Mouse (Mus musculus): ENCODE data around the gene Pxdn. TPM values are rescaled to one million over a fixed set of nuclear protein-coding genes. Genes with fewer than 3 reads are reported as not detected.

The Pxdn gene
- polyA plus RNA-seq, 1 experiment from 2014 or later, result 18.4 TPM

- 96% methylated on average over 16 of the region's 16 CpGs for whole genome bisulfite sequencing
- Histone ChIP-seq H3K9me3 (ENCODE audit: control insufficient read depth) (no peaks in the 10 kb centered on the region), H3K4me1 (replicated peaks; ENCODE audit: control insufficient read depth, insufficient read depth, low read length) (no peaks in the 10 kb centered on the region), H3K27ac (ENCODE audit: low read depth, low read length) (no peak overlapping the region), H3K4me2 (replicated peaks; ENCODE audit: low read depth) (no peak overlapping the region), H3K27me3 (replicated peaks; ENCODE audit: control insufficient read depth, insufficient read depth, low read length) (no peaks in the 10 kb centered on the region), H3K4me3 (ENCODE audit: low read depth, low read length) (no peak overlapping the region), H3K9ac (ENCODE audit: low read depth, low read length) (no peak overlapping the region), H3K36me3 (ENCODE audit: control insufficient read depth, insufficient read depth) (peaks cover 42% of the 10 kb centered on the region)
- no peak for TF ChIP-seq CTCF (IDR thresholded peaks at IDR 0.05; ENCODE audit: low read depth)
- ATAC-seq, result no peak
Measured at GRCm38 (mm10) chr12:30001951-30002350, 64.5 kb downstream of the Pxdn start.

DNA sequence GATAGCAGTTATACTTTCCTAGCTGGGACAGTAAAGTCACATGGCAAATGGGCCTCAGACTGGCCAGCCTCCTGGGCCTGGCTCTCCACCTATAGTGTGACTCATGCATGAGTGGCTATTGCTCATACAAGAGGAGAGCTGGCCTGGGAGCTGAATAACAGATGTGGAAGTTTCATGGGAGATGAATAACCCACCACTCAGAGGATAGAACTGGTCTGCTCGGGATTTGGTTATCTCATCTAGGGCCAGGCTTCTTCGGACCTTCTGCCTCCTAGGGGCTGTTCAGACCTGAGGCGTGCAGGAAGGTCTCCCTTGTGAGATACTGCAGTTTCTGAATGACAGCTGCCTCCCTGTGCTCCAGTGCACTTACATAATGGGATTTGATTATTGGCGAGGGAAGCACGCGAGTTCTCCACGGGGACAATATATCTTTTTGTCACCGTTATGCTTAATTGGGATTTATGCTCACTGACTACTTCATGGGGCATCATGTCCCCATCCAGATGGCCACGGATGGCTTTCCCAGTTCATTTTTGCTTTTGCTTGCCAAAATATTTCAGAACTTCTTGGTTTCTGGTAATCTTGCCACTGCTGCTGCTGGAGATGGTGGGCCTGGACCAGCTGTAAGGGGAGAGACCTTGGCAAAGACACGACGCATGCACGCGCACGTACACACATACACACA is 66.4 kb downstream of the Pxdn start:
- peaks cover 44% of the 10 kb centered on the region; the same call in 1 of the 2 replicates for H3K36me3 ChIP-seq (ENCODE audit: control insufficient read depth, insufficient read depth)
- TF ChIP-seq CTCF (IDR thresholded peaks at IDR 0.05; ENCODE audit: low read depth), result no peak
- no peaks in the 10 kb centered on the region for H3K4me1 ChIP-seq (replicated peaks; ENCODE audit: control insufficient read depth, insufficient read depth, low read length)
- no peak overlapping the region for H3K4me2 ChIP-seq (replicated peaks; ENCODE audit: low read depth)
- 84% methylated on average over 14 of the region's 14 CpGs for WGBS
- H3K9ac ChIP-seq (ENCODE audit: low read depth, low read length), result no peak overlapping the region
- H3K27me3 ChIP-seq (replicated peaks; ENCODE audit: control insufficient read depth, insufficient read depth, low read length), result no peaks in the 10 kb centered on the region
- no peak overlapping the region for H3K4me3 ChIP-seq (ENCODE audit: low read depth, low read length)
- peak; percentile 28; the same call in 1 of the 2 replicates for ATAC-seq
- no peaks in the 10 kb centered on the region for H3K9me3 ChIP-seq (ENCODE audit: control insufficient read depth)
- H3K27ac ChIP-seq (ENCODE audit: low read depth, low read length), result no peak overlapping the region

- H3K9ac ChIP-seq (ENCODE audit: low read depth, low read length), result no peak overlapping the region
- peaks cover 40% of the 10 kb centered on the region; the same call in 1 of the 2 replicates for H3K36me3 ChIP-seq (ENCODE audit: control insufficient read depth, insufficient read depth)
- WGBS, result 84% methylated on average over 5 of the region's 5 CpGs
- H3K4me3 ChIP-seq (ENCODE audit: low read depth, low read length), result no peak overlapping the region
- H3K4me2 ChIP-seq (replicated peaks; ENCODE audit: low read depth), result no peak overlapping the region
- H3K27me3 ChIP-seq (replicated peaks; ENCODE audit: control insufficient read depth, insufficient read depth, low read length), result no peaks in the 10 kb centered on the region
- no peak for ATAC-seq
- no peaks in the 10 kb centered on the region for H3K4me1 ChIP-seq (replicated peaks; ENCODE audit: control insufficient read depth, insufficient read depth, low read length)
- no peak for TF ChIP-seq CTCF (IDR thresholded peaks at IDR 0.05; ENCODE audit: low read depth)
- H3K9me3 ChIP-seq (ENCODE audit: control insufficient read depth), result no peaks in the 10 kb centered on the region
- H3K27ac ChIP-seq (ENCODE audit: low read depth, low read length), result no peak overlapping the region
Measured at GRCm38 (mm10) chr12:30004365-30004723, 66.9 kb downstream of the Pxdn start.

GRCm38 (mm10) chr12:30006586-30006985 is 69.2 kb downstream of the Pxdn start:
- no peak overlapping the region for H3K4me3 ChIP-seq (ENCODE audit: low read depth, low read length)
- H3K4me2 ChIP-seq (replicated peaks; ENCODE audit: low read depth), result no peak overlapping the region
- H3K27ac ChIP-seq (ENCODE audit: low read depth, low read length), result no peak overlapping the region
- H3K4me1 ChIP-seq (replicated peaks; ENCODE audit: control insufficient read depth, insufficient read depth, low read length), result no peaks in the 10 kb centered on the region
- 69% methylated on average over 9 of the region's 9 CpGs for WGBS
- TF ChIP-seq CTCF (IDR thresholded peaks at IDR 0.05; ENCODE audit: low read depth), result no peak
- H3K27me3 ChIP-seq (replicated peaks; ENCODE audit: control insufficient read depth, insufficient read depth, low read length), result no peaks in the 10 kb centered on the region
- peaks cover 32% of the 10 kb centered on the region; the same call in 1 of the 2 replicates for H3K36me3 ChIP-seq (ENCODE audit: control insufficient read depth, insufficient read depth)
- H3K9ac ChIP-seq (ENCODE audit: low read depth, low read length), result no peak overlapping the region
- H3K9me3 ChIP-seq (ENCODE audit: control insufficient read depth), result no peaks in the 10 kb centered on the region
- ATAC-seq, result no peak

GRCm38 (mm10) chr12:30008741-30009140 is 71.3 kb downstream of the Pxdn start:
- no peak overlapping the region for H3K27ac ChIP-seq (ENCODE audit: low read depth, low read length)
- peaks cover 21% of the 10 kb centered on the region; the same call in 1 of the 2 replicates for H3K36me3 ChIP-seq (ENCODE audit: control insufficient read depth, insufficient read depth)
- H3K4me3 ChIP-seq (ENCODE audit: low read depth, low read length), result no peak overlapping the region
- ATAC-seq, result no peak
- no peaks in the 10 kb centered on the region for H3K9me3 ChIP-seq (ENCODE audit: control insufficient read depth)
- no peak for TF ChIP-seq CTCF (IDR thresholded peaks at IDR 0.05; ENCODE audit: low read depth)
- H3K4me2 ChIP-seq (replicated peaks; ENCODE audit: low read depth), result no peak overlapping the region
- no peaks in the 10 kb centered on the region for H3K27me3 ChIP-seq (replicated peaks; ENCODE audit: control insufficient read depth, insufficient read depth, low read length)
- no peak overlapping the region for H3K9ac ChIP-seq (ENCODE audit: low read depth, low read length)
- no peaks in the 10 kb centered on the region for H3K4me1 ChIP-seq (replicated peaks; ENCODE audit: control insufficient read depth, insufficient read depth, low read length)
- WGBS, result 87% methylated on average over 5 of the region's 5 CpGs

DNA sequence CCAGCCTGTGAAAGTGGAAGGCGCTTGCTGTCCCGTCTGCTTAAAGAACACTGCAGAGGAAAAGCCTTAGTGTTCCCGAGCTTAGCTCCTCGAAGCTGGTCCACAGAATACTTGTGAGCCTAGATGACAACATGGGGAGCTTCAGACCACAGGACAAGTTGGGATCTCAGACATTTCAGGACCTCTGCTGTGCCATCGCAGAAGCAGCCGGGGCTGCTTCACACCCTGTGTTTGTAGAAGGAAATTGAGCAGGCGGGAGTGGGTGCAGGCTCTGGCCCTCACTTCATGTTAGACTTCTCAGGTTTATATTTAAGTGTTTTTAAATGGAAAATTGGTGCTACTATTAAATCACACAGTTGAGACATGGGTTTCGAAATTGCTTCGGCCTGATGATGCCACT is 78.1 kb downstream of the Pxdn start:
- no peaks in the 10 kb centered on the region for H3K27me3 ChIP-seq (replicated peaks; ENCODE audit: control insufficient read depth, insufficient read depth, low read length)
- peaks cover 21% of the 10 kb centered on the region for H3K36me3 ChIP-seq (ENCODE audit: control insufficient read depth, insufficient read depth)

More for the DNA sequence above, 78.1 kb downstream of the Pxdn start:
- no peaks in the 10 kb centered on the region for H3K4me1 ChIP-seq (replicated peaks; ENCODE audit: control insufficient read depth, insufficient read depth, low read length)
- no peaks in the 10 kb centered on the region for H3K9me3 ChIP-seq (ENCODE audit: control insufficient read depth)
- no peak overlapping the region for H3K27ac ChIP-seq (ENCODE audit: low read depth, low read length)
- no peak for TF ChIP-seq CTCF (IDR thresholded peaks at IDR 0.05; ENCODE audit: low read depth)
- no peak for ATAC-seq
- 87% methylated on average over 9 of the region's 9 CpGs for WGBS
- no peak overlapping the region for H3K4me3 ChIP-seq (ENCODE audit: low read depth, low read length)
- H3K4me2 ChIP-seq (replicated peaks; ENCODE audit: low read depth), result no peak overlapping the region
- H3K9ac ChIP-seq (ENCODE audit: low read depth, low read length), result no peak overlapping the region

Data from intestine, postnatal 0 days (tissue).